Mouse (Mus musculus): ENCODE results near the gene Slc2a6. TPM values are rescaled to one million over a fixed set of nuclear protein-coding genes. Genes with fewer than 3 reads are reported as not detected.

Gene Slc2a6
- total and polyA plus RNA-seq, 3 experiments = 22.1 to 55.9 (median 43.3) TPM

DNA sequence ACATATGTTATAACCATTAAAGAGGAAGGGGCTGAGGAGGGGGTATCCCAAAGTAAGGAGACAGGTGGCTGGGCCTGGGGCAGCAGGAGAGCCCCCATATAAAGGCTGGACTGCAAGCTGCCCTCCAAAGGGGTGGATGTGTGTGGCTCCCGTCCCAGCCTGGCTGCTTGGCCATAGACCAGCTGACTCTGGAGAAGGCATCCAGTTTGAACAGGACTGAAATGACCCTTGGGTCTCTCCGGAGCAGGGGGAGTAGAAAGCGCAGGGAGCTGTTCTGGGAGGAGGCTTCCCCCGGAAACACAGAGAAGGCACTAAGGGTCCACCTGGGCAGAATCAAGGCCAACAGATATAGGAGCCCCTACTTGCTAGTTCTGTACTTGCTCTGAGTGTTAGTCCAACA, 47.0 kb upstream of the Slc2a6 start:
- no peak for DNase-seq (ENCODE audit: extremely low read depth)
- in situ Hi-C loops (cut with MboI; ENCODE audit: low pct_ligation_motif_present, low pct_unique_long_range_greater_than_20kb, low sequenced_read_pairs) = loop anchor here (5.0 to 25.0 kb wide), 2 partner anchors 157 to 362 kb away; partner anchors contain the start of genes Brd3os and Vav2
- dilution Hi-C loops (cut with MboI; ENCODE audit: extremely low pct_ligation_motif_present, extremely low pct_unique_long_range_greater_than_20kb, low sequenced_read_pairs) = no loop called here
- Histone ChIP-seq H3K9ac (ENCODE audit: insufficient read depth, low read depth) (no peak overlapping the region), H3K4me1 (ENCODE audit: control insufficient read depth in 1 of 2, insufficient read depth in 2 of 2) (peaks cover 0 to 19% of the 10 kb centered on the region in 2 experiments; a peak in 3 of 4 replicates), H3K9me3 (replicated peaks; ENCODE audit: low read length) (no peaks in the 10 kb centered on the region), H3K4me2 (ENCODE audit: insufficient read depth, low read depth, poor library complexity, severe bottlenecking) (no peak overlapping the region), H3K36me3 (replicated peaks in 1 of 2; ENCODE audit: control insufficient read depth in 1 of 2, insufficient read depth in 1 of 2, low read length in 1 of 2) (no peaks in the 10 kb centered on the region), H3K4me3 (replicated peaks in 1 of 3; ENCODE audit: low read depth in 2 of 3, low read length in 2 of 3, poor library complexity in 1 of 3) (no peak overlapping the region), H3K79me2 (replicated peaks; ENCODE audit: control insufficient read depth, extremely low read depth, insufficient read depth, poor library complexity, severe bottlenecking) (no peaks in the 10 kb centered on the region), H3K27ac (ENCODE audit: insufficient read depth, low read depth) (no peak overlapping the region), H3K27me3 (replicated peaks) (peaks cover 52% of the 10 kb centered on the region)
- TF ChIP-seq ZNF384 (IDR thresholded peaks at IDR 0.05; ENCODE audit: low read depth, low read length) (no peak), PAX5 (IDR thresholded peaks at IDR 0.05; ENCODE audit: low read length) (no peak), CHD1 (IDR thresholded peaks at IDR 0.05; ENCODE audit: low read depth, low read length) (no peak), ZC3H11A (IDR thresholded peaks at IDR 0.05; ENCODE audit: low read depth, low read length) (no peak), JUN (IDR thresholded peaks at IDR 0.05; ENCODE audit: insufficient read depth, low read depth, low read length) (no peak), ELF1 (IDR thresholded peaks at IDR 0.05; ENCODE audit: low read depth, low read length) (no peak), KAT2A (IDR thresholded peaks at IDR 0.05; ENCODE audit: insufficient replicate concordance, low read length) (no peak), UBTF (IDR thresholded peaks at IDR 0.05; ENCODE audit: low read depth, low read length) (no peak), MYC (IDR thresholded peaks at IDR 0.05; ENCODE audit: low read depth, low read length) (no peak), MXI1 (IDR thresholded peaks at IDR 0.05; ENCODE audit: low read depth, low read length) (no peak), HCFC1 (IDR thresholded peaks at IDR 0.05; ENCODE audit: low read depth, low read length) (no peak), ETS1 (conservative IDR thresholded peaks at IDR 0.05; ENCODE audit: low read depth, low read length) (no peak), SIN3A (IDR thresholded peaks at IDR 0.05; ENCODE audit: low read length) (no peak), GABPA (IDR thresholded peaks at IDR 0.05; ENCODE audit: insufficient replicate concordance, low read depth, low read length) (no peak), MAFK (IDR thresholded peaks at IDR 0.05; ENCODE audit: insufficient replicate concordance, low read length) (no peak), JUND (conservative IDR thresholded peaks at IDR 0.05; ENCODE audit: low read depth, low read length) (no peak), POLR2AphosphoS2 (IDR thresholded peaks at IDR 0.05; ENCODE audit: low read depth, low read length) (no peak)

- Histone ChIP-seq H3K27ac (ENCODE audit: insufficient read depth, low read depth) (no peak overlapping the region), H3K36me3 (replicated peaks in 1 of 2; ENCODE audit: control insufficient read depth in 1 of 2, insufficient read depth in 1 of 2, low read length in 1 of 2) (no peaks in the 10 kb centered on the region), H3K4me3 (replicated peaks in 1 of 3; ENCODE audit: low read depth in 2 of 3, low read length in 2 of 3, poor library complexity in 1 of 3) (no peak overlapping the region), H3K27me3 (replicated peaks) (peaks cover 56% of the 10 kb centered on the region), H3K4me1 (ENCODE audit: control insufficient read depth in 1 of 2, insufficient read depth in 2 of 2) (peaks cover 0 to 8% of the 10 kb centered on the region in 2 experiments; a peak in 3 of 4 replicates), H3K4me2 (ENCODE audit: insufficient read depth, low read depth, poor library complexity, severe bottlenecking) (no peak overlapping the region), H3K9ac (ENCODE audit: insufficient read depth, low read depth) (no peak overlapping the region), H3K79me2 (replicated peaks; ENCODE audit: control insufficient read depth, extremely low read depth, insufficient read depth, poor library complexity, severe bottlenecking) (no peaks in the 10 kb centered on the region), H3K9me3 (replicated peaks; ENCODE audit: low read length) (no peaks in the 10 kb centered on the region)
- TF ChIP-seq MXI1 (IDR thresholded peaks at IDR 0.05; ENCODE audit: low read depth, low read length) (no peak), TBP (conservative IDR thresholded peaks at IDR 0.05; ENCODE audit: low read depth, low read length) (no peak), POLR2AphosphoS2 (IDR thresholded peaks at IDR 0.05; ENCODE audit: low read depth, low read length) (no peak), CTCF (conservative IDR thresholded peaks at IDR 0.05 in 1 of 2, IDR thresholded peaks at IDR 0.05 in 1 of 2; ENCODE audit: low read depth in 2 of 2, low read length in 2 of 2) (no peak), HCFC1 (IDR thresholded peaks at IDR 0.05; ENCODE audit: low read depth, low read length) (no peak), KAT2A (IDR thresholded peaks at IDR 0.05; ENCODE audit: insufficient replicate concordance, low read length) (no peak), IRF4 (IDR thresholded peaks at IDR 0.05; ENCODE audit: low read depth, low read length) (no peak), MAX (IDR thresholded peaks at IDR 0.05; ENCODE audit: low read length) (no peak), GABPA (IDR thresholded peaks at IDR 0.05; ENCODE audit: insufficient replicate concordance, low read depth, low read length) (no peak), ZC3H11A (IDR thresholded peaks at IDR 0.05; ENCODE audit: low read depth, low read length) (no peak), MYC (IDR thresholded peaks at IDR 0.05; ENCODE audit: low read depth, low read length) (no peak), NELFE (IDR thresholded peaks at IDR 0.05; ENCODE audit: low read depth, low read length) (no peak), POLR2A (IDR thresholded peaks at IDR 0.05; ENCODE audit: low read depth, low read length) (no peak)
- DNase-seq (ENCODE audit: extremely low read depth) = no peak
- dilution Hi-C loops (cut with MboI; ENCODE audit: extremely low pct_ligation_motif_present, extremely low pct_unique_long_range_greater_than_20kb, low sequenced_read_pairs) = no loop called here
- in situ Hi-C loops (cut with MboI; ENCODE audit: low pct_ligation_motif_present, low pct_unique_long_range_greater_than_20kb, low sequenced_read_pairs) = no loop called here
These were observed 45.6 kb upstream of the Slc2a6 start for GRCm38 (mm10) chr2:27073407-27073806.
